16 mouse cellular contexts compared by ENCODE assay signal in the genomic region with DNA sequence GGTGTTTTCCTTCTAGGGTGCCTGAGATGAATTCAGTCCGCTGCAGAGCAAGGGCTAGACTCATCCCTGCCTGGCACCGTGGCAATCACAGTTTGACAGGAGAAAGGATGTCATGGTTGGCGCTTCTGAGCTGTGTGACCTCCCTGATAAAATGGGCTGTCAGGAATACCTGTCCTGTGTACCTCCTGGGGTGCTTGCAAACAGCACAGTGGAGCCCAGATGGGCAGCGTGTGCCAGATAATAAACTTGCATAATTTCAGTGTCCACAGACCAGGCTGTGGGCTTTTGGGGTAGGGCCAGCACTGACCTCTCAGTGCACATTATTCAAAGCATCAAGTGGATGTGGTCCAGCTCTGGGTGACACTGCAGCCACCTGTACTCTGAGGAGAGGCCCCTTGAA.
"Had no signal": no experiment of that assay in that cellular context is flagged by ENCODE, and none has a peak within 500 bp of the region (broad histone marks: within the 10 kb centered on the region; RNA-seq: fewer than 3 reads in every experiment).

No protein-coding gene starts in this region.

- H3K27me3 ChIP-seq: limb, embryonic 12.5 days; liver, embryonic 13.5 days; lung, embryonic 15.5 days; midbrain, embryonic 15.5 days; neural tube, embryonic 13.5 days; stomach, embryonic 15.5 days had no signal

- H3K4me2 ChIP-seq: limb, embryonic 12.5 days; liver, embryonic 13.5 days; lung, embryonic 15.5 days; midbrain, embryonic 15.5 days; neural tube, embryonic 13.5 days; stomach, embryonic 15.5 days had no signal

- H3K27ac ChIP-seq: left cerebral cortex, adult 2 months; limb, embryonic 12.5 days; liver, embryonic 13.5 days; lung, embryonic 15.5 days; midbrain, embryonic 15.5 days; neural tube, embryonic 13.5 days; stomach, embryonic 15.5 days had no signal

- H3K4me1 ChIP-seq: midbrain, embryonic 15.5 days had no signal

- H3K9ac ChIP-seq: limb, embryonic 12.5 days; liver, embryonic 13.5 days; liver, postnatal 0 days; lung, embryonic 15.5 days; midbrain, embryonic 15.5 days; neural tube, embryonic 13.5 days; stomach, embryonic 15.5 days had no signal

- ATAC-seq: liver, postnatal 0 days; midbrain, embryonic 15.5 days had no signal

- H3K9me3 ChIP-seq: limb, embryonic 12.5 days; liver, embryonic 13.5 days; lung, embryonic 15.5 days; midbrain, embryonic 15.5 days; neural tube, embryonic 13.5 days; stomach, embryonic 15.5 days had no signal

- DNase-seq: kidney, adult 9 months; kidney, postnatal 14 days; liver; liver, embryonic 13.5 days; liver, postnatal 0 days; lung, postnatal 14 days; retina, postnatal 1 day; right cerebral cortex, postnatal 4 days; thymus, adult 2 months; thymus, postnatal 25 days had no signal

- H3K4me3 ChIP-seq: left cerebral cortex, adult 2 months; limb, embryonic 12.5 days; liver, embryonic 13.5 days; lung, embryonic 15.5 days; midbrain, embryonic 15.5 days; neural tube, embryonic 13.5 days; stomach, embryonic 15.5 days had no signal
